Mouse (Mus musculus) heart, postnatal 25 days (tissue): ENCODE measurements around the gene Mybph. TPM values are rescaled to one million over a fixed set of nuclear protein-coding genes. Genes with fewer than 3 reads are reported as not detected.

Experiments used
- DNase-seq: peaks from one replicate; pipeline ENCODE4 v3.0.0; 2022; ENCODE audit warnings: low spot score
- intact Hi-C: fragments of 180-260 bp; cut with DNase I; formaldehyde crosslinking; loops from one replicate; pipeline ENCODE4 v1.15.1; 2025
- total RNA-seq, 2 experiments: library from RNA; stranded (reverse); gene quantifications; 2 replicates each; pipeline ENCODE4 v1.2.3; 2021

The Mybph gene
- total RNA-seq, result not detected

DNA sequence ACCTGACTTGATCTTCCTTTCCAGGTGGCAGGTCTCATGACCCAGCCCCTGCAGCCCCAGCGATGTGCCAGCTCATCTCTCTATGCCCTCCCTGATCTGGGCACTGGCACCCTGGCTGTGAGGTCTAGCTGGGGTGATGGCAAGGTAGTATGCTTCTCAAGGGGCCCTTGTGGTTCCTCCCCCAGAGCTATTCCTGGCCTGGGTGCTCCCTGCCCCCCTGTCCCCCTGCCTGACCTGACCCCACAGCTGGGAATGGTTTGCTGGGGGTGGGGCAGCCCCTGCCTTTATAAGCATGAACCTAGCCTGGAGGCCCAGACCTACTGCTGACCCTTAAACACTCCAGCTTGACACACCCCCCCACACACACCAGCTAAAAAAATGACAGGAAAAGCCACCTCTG, at the start of gene Mybph:
Mybph (plus strand) TSS at position 323 of the 400 bp plus-strand sequence.
- intact Hi-C loops, result no loop called here
- no peak for DNase-seq

DNA sequence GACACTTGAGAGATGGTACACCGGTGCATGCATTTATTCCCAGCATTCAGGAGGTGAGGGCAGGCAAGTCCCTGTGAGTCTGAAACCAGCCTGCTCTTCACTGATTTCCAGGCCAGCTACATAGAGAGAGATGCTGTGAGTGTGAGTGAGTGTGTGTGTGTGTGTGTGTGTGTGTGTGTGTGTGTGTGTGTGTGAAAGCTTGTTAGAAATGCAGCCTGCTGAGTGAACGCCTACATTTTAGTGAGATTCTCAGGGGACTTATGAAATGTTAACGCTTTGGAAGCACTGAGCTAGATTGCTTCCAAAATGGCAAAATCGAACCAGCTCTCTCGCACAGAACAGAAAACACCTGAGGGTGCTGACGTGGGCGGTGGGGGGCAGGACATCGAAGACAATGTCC, 47.2 kb upstream of the Mybph start:
- intact Hi-C loops, result no loop called here
- no peak for DNase-seq

DNA sequence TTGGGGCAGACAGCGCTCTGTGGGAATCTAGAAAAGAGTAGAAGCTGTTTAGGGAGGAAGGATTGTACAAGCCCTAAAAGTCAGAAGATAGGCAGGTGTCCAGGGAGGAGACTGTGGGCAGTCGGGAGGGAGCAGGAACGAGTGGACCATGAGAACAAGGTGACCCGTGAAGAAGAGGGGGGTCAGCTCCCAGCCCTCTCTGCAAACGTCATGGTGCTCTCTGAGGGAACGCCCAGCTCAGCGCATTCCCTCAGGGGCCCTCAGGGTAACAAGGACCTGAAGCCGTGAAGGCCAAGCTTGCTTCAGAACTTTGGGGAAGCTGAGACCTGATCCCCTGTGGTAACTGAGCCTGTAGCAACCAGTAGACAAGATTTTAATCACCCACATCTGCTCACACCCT, 43.2 kb upstream of the Mybph start:
- intact Hi-C loops, result loop anchor here (2.0 kb wide), 1 partner anchor 45 kb away; no protein-coding TSS in a partner anchor
- no peak for DNase-seq

DNA sequence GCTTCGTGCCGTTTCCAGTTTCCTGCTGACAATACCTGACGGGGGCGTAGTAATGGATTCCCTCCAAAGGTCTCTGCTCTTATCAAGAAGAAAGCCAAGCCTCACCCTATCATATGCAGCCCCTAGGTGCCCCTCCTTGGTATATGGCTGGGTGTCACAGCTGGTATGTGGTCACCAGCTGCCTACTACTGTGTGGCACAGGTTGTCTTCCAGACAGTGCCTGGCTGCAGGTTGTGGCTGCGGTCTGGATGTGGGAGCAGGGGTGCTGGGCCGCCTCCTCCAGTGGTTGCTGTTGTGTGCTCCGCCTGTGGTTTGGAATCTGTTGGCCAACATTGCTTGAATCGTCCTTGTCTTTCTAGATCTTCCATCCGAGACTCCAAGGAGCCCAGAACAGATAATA, 42.5 kb upstream of the Mybph start:
- intact Hi-C loops, result loop anchor here (1.0 to 2.0 kb wide), 2 partner anchors 44 to 182 kb away; partner anchors contain the start of gene Ppfia4
- DNase-seq, result no peak

DNA sequence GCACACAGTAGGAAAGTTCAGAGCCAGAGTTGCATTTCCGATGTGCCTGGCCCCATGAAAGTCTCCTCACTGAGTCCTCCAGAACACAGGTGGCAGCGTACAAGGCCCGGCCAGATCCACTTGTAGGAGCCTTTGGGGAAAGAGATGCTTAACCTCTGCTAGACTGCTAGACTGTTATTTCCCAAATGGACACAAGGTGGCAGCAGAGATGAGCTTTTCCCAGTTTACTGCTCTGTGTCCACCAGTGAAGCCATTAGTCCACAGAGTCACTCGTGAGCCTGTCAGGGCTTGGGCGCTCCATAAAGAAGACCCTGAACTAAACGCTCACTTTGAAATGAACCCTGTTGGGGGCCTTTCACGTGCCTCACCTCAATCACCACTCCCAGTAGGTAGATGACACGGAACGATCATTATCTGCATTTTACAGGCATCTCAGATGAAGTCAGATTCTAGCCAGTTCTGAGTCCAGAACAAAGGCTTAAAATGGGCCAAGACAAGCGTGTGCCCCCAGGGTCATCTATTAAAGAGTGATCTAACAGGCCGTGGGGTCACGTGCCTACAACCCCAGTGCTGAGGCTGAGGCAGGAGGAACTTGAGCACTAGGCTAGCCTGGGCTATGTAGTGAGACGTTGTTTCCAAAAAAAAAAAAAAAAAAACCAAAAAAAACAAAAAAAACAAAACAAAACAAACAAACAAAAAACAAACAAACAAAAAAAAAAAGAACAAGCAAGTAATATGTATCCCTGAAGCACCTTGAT, 41.4 kb upstream of the Mybph start:
- peak; percentile 38 for DNase-seq
- intact Hi-C loops, result loop anchor here (1.0 to 2.0 kb wide), 4 partner anchors 43 to 180 kb away; partner anchors contain the start of gene Ppfia4

DNA sequence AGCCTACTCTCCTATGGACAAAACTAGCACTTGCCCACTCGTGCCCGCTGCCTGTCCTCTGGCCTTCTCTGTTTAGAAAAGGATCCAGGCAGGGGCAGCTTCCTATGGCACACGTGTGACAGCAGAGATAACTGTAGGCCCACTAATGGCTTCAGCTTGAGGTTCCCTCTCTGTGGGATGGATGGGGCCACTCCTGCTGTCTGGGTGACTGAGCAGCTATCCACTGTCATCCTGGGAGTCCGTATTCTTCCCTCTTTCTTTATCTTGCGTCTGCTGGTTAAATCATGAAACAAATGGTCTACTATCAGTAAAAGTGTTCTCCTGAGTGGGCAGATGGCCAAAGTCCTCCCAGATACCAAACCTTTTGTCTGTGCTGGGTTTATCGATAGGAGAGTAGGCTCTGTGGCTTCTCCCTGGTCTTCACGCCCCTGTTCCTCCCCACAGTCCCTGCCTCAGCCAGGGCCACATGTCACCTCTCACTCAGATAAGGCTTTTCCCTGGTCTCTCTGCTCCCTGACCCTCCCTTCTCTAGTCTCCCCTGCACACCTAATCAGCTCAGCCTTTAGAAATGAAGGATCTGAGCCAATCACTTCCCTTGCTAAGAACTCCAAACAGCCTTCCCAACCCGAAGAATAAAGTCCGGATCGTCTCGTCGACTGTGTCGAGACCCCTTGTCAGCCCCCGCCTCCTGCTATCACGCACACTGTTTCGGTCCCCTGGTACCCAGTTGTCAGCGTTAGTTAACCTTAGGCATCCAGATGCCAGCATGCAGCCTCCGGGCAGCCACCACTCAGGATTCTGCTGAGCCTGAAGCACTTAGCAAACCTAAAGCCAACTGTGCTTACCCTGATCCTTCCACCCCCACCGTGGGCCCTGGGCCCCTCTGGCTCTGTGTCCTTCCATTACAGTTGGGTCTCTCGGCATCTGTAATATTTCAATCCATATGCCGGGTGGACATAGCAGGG, 40.3 kb upstream of the Mybph start:
- DNase-seq, result no peak
- intact Hi-C loops, result loop anchor here (1.0 to 2.0 kb wide), 2 partner anchors 91 to 170 kb away; no protein-coding TSS in a partner anchor

DNA sequence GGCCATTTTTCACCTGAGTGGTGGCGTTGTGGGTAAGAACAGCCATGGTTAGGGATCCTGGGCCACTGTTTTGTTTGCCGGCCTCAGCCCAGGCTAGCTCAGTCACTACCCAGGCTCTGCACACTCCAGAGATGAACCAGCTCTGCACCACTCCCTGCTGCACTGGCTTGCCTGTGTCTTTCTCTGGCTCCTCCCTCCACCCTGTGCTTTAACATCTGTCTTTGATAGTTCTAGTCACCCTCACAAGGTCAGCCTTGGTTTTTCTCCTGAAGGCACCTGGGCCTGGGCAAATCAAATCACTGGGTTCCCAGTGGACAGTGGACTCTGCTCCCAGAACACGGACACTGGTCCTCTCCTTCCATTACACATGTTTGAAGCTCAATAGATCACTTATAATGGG, 39.1 kb upstream of the Mybph start:
- no peak for DNase-seq
- intact Hi-C loops, result no loop called here

DNA sequence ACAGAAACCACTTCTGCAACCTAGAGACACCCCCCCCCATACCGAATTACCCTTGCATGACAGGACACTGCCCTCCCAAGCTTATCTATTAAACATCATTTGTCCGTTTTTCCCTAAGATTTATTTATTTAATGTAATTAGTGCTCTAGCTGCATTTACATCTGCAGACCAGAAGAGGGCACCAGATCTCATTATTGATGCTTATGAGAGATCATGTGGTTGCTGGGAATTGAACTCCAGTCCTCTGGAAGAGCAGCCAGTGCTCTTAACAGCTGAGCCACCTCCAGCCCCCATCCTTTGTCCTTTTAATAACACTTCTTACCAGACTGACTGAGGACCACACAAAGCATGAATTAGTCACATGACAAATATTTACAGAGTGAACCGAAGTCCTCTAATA, 38.6 kb upstream of the Mybph start:
- intact Hi-C loops, result no loop called here
- DNase-seq, result no peak

DNA sequence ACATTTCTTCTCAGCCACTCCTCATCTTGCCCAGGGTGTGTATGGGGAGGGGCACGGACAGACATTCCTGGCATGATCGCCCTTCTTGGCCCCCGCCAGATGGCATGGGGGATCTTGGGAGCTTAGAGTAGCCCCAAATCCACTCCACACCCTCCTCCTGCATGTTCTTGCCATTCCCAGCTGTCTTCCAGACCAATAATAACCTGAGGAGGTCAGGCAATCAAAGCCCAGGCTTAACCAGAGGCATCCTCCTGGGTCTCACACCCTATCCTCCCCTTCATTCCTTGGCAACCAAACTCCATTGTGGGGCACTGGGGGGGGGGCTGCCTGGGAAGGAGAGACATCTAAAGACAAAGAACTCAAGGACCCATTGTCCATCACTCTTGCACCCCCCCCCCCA, 32.8 kb upstream of the Mybph start:
- no peak for DNase-seq
- intact Hi-C loops, result no loop called here

DNA sequence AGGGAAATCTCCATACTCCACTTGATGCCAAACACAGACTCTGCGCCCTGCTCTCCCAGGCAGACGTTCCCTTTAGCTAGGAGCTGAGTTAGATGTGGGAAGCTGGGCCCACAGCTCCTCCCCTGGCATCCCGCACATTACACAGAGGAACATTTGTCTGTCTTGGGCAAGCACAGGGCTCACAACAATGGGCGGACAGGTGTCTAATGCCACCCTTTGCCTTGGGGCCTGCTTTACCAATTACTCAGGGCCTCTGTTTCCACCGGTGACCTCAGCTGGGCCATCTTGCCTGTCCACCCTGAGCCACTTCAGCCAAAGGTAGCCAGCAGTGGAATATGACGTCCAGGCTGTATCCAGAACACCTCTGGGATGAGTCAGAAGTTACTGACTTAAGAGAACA, 31.8 kb upstream of the Mybph start:
- DNase-seq, result no peak
- intact Hi-C loops, result no loop called here

DNA sequence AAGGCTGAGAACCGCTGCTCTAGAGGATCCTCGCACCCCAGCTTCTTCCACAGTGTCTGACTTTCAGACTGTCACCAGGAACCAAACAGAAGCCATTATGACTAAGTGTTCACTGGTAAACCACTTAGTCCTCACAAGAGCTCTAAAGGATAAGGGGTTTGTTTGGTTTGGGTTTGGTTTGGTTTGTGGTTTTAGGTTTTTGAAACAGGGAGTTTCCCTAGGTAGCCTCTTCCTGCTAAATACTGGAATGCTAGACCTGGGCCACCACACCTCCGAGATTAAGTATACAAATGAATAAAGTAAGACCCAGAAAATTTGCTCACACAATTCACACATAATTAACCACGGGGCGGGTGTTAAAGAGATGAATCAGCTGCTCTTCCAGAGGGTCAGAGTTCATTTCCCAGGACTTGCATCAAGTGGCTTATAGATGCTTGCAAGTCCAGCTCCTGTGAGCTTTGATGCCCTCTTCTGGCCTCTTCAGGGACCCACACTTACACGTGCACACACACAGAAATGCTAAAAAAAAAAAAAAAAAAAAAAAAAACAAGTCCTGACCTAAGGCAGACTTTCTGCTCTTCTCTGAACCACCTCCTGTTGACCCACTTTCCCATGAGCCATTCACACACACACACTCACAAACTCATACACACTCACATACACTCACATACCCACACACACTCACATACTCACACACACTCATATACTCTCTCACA, 30.6 kb upstream of the Mybph start:
- intact Hi-C loops, result no loop called here
- no peak for DNase-seq

DNA sequence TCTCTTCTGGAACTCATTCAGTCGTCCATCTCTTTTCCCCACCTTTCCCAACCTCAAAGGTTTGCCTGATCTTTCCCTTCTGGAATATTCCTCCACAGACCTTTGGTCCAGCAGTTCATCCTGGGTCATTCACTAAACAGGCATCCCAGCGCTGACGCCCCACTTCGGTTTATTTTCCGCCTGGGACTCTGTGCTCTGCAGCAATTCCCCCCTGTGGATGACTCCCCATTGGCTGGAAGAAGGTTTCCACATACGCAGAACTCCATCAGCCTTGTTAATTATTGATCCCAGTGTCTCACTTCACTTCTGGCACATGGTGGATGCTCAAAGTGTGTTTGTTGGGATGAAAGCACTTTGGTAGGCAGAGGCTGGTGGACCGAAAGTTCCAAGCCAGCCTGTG, 29.8 kb upstream of the Mybph start:
- DNase-seq, result no peak
- intact Hi-C loops, result no loop called here

DNA sequence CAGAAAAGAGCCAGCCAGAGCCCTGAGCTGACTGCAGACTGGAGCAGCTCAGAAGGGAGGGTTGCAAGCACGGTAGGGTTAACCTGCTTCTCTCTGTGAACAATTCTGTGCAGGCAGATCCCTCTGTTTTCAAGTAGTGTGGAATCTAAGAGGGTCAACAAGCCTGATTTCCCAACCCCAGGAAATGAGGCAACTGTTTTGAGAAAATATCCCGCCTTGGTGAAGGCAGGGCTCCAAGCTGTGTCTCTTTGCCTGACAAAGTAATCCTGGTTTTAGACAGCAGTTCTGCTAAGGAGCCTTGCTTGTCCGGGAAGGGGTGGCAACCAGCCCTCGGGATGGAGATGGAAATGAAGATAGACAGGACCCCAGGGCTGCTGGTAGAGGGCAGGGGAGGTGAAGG, 28.8 kb upstream of the Mybph start:
- intact Hi-C loops, result no loop called here
- no peak for DNase-seq

DNA sequence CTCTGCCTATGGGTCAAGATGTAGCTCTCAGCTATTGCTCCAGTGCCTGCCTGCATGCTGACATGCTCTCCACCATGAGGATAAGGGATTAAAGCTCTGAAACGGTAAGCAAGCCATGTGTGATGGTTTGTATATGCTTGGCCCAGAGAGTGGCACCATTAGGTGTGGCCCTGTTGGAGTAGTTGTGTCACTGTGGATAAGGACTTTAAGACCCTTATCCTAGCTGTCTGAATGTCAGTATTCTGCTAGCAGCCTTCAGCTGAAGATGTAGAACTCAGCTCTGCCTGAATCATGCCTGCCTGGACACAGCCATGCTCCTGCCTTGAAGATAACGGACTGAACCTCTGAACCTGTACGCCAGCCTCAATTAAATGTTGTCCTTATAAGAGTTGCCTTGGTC, 26.7 kb upstream of the Mybph start:
- intact Hi-C loops, result no loop called here

DNA sequence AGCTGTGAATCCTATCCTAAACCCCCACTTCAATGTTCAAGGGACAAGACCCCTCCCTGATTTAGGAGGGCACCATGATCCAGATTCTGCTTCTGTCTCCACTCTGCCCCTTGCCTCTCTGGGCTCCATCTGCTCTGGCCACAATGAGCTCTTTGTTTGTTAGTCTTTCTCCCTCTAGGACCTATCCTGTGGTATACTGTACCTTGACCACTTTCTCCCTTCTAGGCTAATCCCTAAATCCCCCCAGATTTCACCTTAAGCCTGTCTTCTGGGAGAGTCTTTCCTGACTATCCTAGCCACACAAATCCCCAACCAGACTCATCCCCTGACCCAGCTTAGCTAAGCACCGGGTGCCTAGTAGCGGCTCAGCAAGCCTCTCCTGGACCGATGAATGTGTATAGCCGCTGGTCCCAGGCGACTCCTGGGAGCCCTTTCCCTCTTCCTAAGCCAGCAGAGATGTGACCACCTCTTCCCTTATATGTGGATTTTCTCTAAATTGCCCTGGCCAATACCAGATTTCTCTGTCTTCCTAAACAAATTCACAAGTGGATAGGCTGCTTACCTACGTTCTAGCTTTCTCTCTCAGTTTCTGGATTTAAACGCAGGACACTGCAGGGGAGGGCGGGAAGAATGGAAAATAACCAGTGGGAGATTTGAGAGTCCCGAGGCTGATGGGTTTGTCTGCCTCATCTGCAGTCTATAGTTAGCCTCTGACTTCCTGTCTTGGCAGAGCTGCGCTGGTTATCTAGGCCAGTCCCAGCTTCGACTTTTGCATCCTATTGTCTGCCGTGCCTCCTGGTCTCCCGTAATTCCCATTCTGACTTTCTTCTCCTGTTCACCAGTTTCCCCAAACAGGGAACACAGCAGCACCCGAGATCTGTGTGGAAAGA, 25.6 kb upstream of the Mybph start:
- intact Hi-C loops, result no loop called here

More for the DNA sequence above, 26.7 kb upstream of the Mybph start:
- no peak for DNase-seq

DNA sequence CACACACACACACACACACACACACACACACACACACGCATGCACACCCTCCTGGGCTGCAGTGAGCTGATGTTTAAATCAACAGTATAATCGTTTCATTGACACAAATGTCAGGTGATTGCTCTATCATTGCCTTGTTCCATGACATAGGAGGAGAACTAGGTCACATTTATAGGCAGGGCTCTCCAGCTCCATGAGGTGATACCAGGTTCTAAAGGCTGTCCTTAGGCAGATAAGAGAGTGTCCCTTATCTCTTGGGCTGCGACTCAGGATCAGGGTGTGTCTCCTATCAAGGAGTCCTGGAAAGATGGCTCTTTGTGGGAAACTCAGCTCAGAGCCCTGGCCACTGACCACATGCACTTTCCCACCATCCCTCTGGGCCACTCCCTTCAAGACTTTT, 24.7 kb upstream of the Mybph start:
- DNase-seq, result no peak
- intact Hi-C loops, result no loop called here

More for the DNA sequence above, 25.6 kb upstream of the Mybph start:
- DNase-seq, result no peak

DNA sequence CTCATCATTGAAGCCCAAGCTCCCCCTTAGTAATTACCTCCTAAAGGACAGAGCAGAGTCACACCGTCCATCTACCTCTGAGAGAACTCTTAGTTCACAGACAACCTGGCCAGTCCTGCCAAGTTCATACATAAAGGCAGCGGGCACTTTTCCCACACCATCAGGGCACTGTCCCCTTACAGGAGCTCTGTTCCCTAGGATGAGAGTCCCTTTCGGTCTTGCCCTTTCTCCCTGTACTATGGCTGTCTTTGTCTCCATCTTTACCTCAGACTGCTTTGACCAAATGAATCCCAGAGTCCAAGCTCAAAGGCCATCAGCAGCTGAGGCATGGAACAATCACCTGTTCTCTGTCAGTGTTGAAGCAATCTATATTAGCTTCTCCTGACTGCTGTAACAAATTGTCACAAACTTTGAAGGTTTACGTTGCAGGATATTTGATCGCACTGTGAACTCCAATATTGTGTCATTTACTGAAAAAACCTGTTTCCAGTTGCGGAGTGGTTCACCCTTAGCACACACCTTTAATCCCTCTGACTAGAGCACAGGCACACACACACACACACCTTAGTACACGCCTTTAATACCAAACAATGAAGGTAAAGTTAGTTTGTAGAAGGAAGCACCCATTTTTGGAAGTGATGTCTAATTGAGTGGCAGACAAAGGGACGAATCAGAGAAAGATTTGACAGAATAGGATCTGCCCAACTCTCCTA, 24.1 kb upstream of the Mybph start:
- no peak for DNase-seq
- intact Hi-C loops, result no loop called here

DNA sequence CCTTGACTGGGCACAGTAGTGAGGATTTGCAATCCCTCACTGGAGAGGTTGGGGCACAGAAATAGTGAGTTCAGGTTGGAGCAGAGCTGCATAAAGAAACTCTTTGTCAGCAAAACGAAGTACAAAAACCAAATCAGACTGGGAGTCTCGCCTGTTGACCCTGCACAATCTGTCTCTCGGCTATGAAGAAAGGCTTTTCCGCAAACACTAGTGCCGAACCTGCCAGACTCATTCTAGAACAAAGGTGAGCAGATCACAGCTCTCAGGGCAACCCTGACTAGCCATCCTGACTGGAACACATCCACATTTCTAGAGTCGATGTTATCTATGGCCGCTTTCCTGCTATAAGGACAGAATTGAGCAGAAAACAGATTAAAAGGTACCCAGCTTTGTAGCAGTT, 20.2 kb upstream of the Mybph start:
- DNase-seq, result no peak
- intact Hi-C loops, result no loop called here

DNA sequence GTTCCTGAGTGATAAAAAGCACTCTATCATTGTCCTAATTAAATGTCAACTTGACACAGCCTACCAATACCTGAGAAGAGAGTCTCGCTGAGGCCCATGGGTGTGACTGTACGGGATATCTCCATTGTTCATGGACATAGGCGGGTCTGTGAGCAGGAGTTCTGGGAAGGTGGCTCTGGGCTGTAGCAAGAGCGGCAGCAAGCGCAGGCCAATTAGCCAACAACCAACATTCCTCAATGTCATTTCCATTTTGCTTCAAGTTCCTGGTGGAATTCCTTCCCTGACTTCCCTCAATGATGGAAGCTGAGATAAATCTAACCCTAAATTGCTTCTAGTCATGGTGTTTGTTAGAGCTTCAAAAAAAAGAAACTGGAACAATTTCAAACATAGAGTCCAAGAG, 15.3 kb upstream of the Mybph start:
- intact Hi-C loops, result no loop called here
- DNase-seq, result no peak
